Mouse (Mus musculus) cerebellum, adult 11 months (tissue): ENCODE results near the gene Rcc2.

Experiments
- DNase-seq: peaks from one replicate; pipeline ENCODE4 v3.0.0; 2022

Gene Rcc2

DNA sequence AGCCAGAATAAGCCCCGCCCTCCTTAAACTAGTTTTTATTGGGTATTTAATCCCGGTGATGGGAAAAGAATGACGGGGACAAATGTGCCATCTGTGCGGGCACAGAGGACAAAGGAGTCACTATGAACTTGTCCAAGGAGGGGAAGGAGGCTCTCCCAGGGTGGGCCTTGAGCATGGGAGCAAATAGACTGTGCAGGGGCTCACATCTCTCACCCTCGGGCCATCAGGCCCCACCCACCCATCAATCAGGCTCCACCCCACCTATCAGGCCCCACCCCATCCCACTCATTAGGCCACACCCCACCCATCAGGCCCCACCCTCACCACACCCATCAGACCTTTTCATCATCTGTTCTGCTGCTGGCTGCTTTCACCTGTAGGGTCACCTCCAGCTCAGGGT is 68.6 kb downstream of the Rcc2 start:
- DNase-seq: no peak

DNA sequence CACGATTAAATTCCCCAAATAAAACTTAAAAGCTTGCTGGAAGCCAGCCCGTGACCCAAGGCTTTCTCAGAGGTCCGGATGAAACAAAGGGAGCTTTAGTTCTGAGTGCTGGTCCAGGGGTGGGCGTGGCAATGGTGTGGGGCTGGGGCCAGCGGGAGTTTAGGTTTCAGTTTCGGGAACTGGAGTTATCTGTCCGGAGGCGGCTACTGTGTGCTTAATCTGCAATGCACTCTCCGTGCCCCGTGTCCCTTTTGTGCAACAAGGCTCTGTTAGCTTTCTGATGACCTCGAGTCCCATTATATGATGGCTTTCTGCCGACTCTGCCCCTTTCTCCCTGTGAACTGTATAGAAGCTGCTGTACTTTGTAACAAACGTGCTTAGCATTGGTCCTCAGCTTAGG is 70.1 kb downstream of the Rcc2 start:
- DNase-seq: no peak

DNA sequence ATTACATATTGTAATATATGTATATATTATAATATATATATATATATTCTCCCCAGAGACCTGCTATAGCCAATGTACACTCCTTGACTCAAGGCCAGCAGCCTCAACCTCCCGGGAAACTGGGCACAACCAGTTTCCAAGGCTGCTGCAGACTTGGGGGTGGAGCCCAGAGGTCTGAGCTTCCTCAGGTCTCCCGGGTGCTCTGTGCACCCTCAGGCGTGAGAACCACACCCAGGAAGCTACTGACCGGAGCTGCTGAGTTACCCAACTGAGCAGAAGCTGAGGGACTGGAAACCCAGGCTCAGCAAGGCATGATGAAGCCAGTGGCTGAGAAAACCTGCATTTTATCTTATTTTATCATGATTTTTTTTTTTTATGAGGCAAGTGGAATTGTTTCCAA is 70.8 kb downstream of the Rcc2 start:
- no peak for DNase-seq
